Mouse (Mus musculus): ENCODE measurements around the gene Serp2. TPM values are rescaled to one million over a fixed set of nuclear protein-coding genes. Genes with fewer than 3 reads are reported as not detected.

Gene Serp2
- polyA plus RNA-seq, 1 experiment, result 121 TPM

GRCm38 (mm10) chr14:76592721-76593120 lies 36.0 kb upstream of the Serp2 start:
- TF ChIP-seq CTCF (IDR thresholded peaks at IDR 0.05; ENCODE audit: borderline replicate concordance, extremely low read depth, insufficient read depth, insufficient read length) (no peak), POLR2A (IDR thresholded peaks at IDR 0.05; ENCODE audit: borderline replicate concordance, extremely low read depth, insufficient read depth, insufficient read length, poor library complexity, severe bottlenecking) (no peak)

GRCm38 (mm10) chr14:76592090-76592489 lies 35.4 kb upstream of the Serp2 start:
- DNase-seq (ENCODE audit: low read depth), result no peak
- no peak for TF ChIP-seq POLR2A (IDR thresholded peaks at IDR 0.05; ENCODE audit: borderline replicate concordance, extremely low read depth, insufficient read depth, insufficient read length, poor library complexity, severe bottlenecking)
- no peak for TF ChIP-seq CTCF (IDR thresholded peaks at IDR 0.05; ENCODE audit: borderline replicate concordance, extremely low read depth, insufficient read depth, insufficient read length)

More at GRCm38 (mm10) chr14:76592721-76593120, 36.0 kb upstream of the Serp2 start:
- DNase-seq (ENCODE audit: low read depth), result no peak

- DNase-seq (ENCODE audit: low read depth), result no peak
- TF ChIP-seq POLR2A (IDR thresholded peaks at IDR 0.05; ENCODE audit: borderline replicate concordance, extremely low read depth, insufficient read depth, insufficient read length, poor library complexity, severe bottlenecking) (no peak), CTCF (IDR thresholded peaks at IDR 0.05; ENCODE audit: borderline replicate concordance, extremely low read depth, insufficient read depth, insufficient read length) (no peak)
These were observed 33.4 kb upstream of the Serp2 start for GRCm38 (mm10) chr14:76590134-76590533.

GRCm38 (mm10) chr14:76589671-76590070 lies 33.0 kb upstream of the Serp2 start:
- DNase-seq (ENCODE audit: low read depth), result no peak
- TF ChIP-seq POLR2A (IDR thresholded peaks at IDR 0.05; ENCODE audit: borderline replicate concordance, extremely low read depth, insufficient read depth, insufficient read length, poor library complexity, severe bottlenecking), result no peak
- TF ChIP-seq CTCF (IDR thresholded peaks at IDR 0.05; ENCODE audit: borderline replicate concordance, extremely low read depth, insufficient read depth, insufficient read length), result no peak

- TF ChIP-seq POLR2A (IDR thresholded peaks at IDR 0.05; ENCODE audit: borderline replicate concordance, extremely low read depth, insufficient read depth, insufficient read length, poor library complexity, severe bottlenecking) (no peak), CTCF (IDR thresholded peaks at IDR 0.05; ENCODE audit: borderline replicate concordance, extremely low read depth, insufficient read depth, insufficient read length) (no peak)
- no peak for DNase-seq (ENCODE audit: low read depth)
These were observed 29.2 kb upstream of the Serp2 start for GRCm38 (mm10) chr14:76585831-76586405.

- no peak for DNase-seq (ENCODE audit: low read depth)
- TF ChIP-seq POLR2A (IDR thresholded peaks at IDR 0.05; ENCODE audit: borderline replicate concordance, extremely low read depth, insufficient read depth, insufficient read length, poor library complexity, severe bottlenecking), result no peak
- TF ChIP-seq CTCF (IDR thresholded peaks at IDR 0.05; ENCODE audit: borderline replicate concordance, extremely low read depth, insufficient read depth, insufficient read length), result no peak
These were observed 27.3 kb upstream of the Serp2 start for GRCm38 (mm10) chr14:76583985-76584384.

GRCm38 (mm10) chr14:76581974-76582922 lies 25.6 kb upstream of the Serp2 start:
- TF ChIP-seq CTCF (IDR thresholded peaks at IDR 0.05; ENCODE audit: borderline replicate concordance, extremely low read depth, insufficient read depth, insufficient read length) (no peak), POLR2A (IDR thresholded peaks at IDR 0.05; ENCODE audit: borderline replicate concordance, extremely low read depth, insufficient read depth, insufficient read length, poor library complexity, severe bottlenecking) (no peak)
- DNase-seq (ENCODE audit: low read depth), result no peak

- TF ChIP-seq CTCF (IDR thresholded peaks at IDR 0.05; ENCODE audit: borderline replicate concordance, extremely low read depth, insufficient read depth, insufficient read length), result no peak
- no peak for TF ChIP-seq POLR2A (IDR thresholded peaks at IDR 0.05; ENCODE audit: borderline replicate concordance, extremely low read depth, insufficient read depth, insufficient read length, poor library complexity, severe bottlenecking)
- DNase-seq (ENCODE audit: low read depth), result no peak
These were observed 23.0 kb upstream of the Serp2 start for GRCm38 (mm10) chr14:76579660-76580061.

- DNase-seq (ENCODE audit: low read depth), result peak; percentile 83
- TF ChIP-seq CTCF (IDR thresholded peaks at IDR 0.05; ENCODE audit: borderline replicate concordance, extremely low read depth, insufficient read depth, insufficient read length) (no peak), POLR2A (IDR thresholded peaks at IDR 0.05; ENCODE audit: borderline replicate concordance, extremely low read depth, insufficient read depth, insufficient read length, poor library complexity, severe bottlenecking) (no peak)
These were observed 21.2 kb upstream of the Serp2 start for GRCm38 (mm10) chr14:76577840-76578239.

- TF ChIP-seq CTCF (IDR thresholded peaks at IDR 0.05; ENCODE audit: borderline replicate concordance, extremely low read depth, insufficient read depth, insufficient read length) (no peak), POLR2A (IDR thresholded peaks at IDR 0.05; ENCODE audit: borderline replicate concordance, extremely low read depth, insufficient read depth, insufficient read length, poor library complexity, severe bottlenecking) (no peak)
- DNase-seq (ENCODE audit: low read depth), result no peak
These were observed 13.6 kb upstream of the Serp2 start for GRCm38 (mm10) chr14:76570292-76570691.

- peak; percentile 9 for DNase-seq (ENCODE audit: low read depth)
- TF ChIP-seq POLR2A (IDR thresholded peaks at IDR 0.05; ENCODE audit: borderline replicate concordance, extremely low read depth, insufficient read depth, insufficient read length, poor library complexity, severe bottlenecking) (no peak), CTCF (IDR thresholded peaks at IDR 0.05; ENCODE audit: borderline replicate concordance, extremely low read depth, insufficient read depth, insufficient read length) (no peak)
These were observed 12.7 kb upstream of the Serp2 start for GRCm38 (mm10) chr14:76569271-76569961.

Measured in brain, embryonic 14.5 days (tissue).